In genomic region chr19:16436335-16437169, GRCm38 (mm10) we compare ENCODE assay signal across 8 mouse cellular contexts. TPM values are rescaled to one million over a fixed set of nuclear protein-coding genes. Genes with fewer than 3 reads are reported as not detected.
DNase-seq lines count a peak whose midpoint lies in the region; ATAC-seq and TF ChIP-seq lines count a peak whose summit lies in the region.

No protein-coding gene starts in this region.

- H3K4me2 ChIP-seq in lung, postnatal 0 days (replicated peaks; ENCODE audit: low read depth, low read length), result peak overlapping the region; percentile 90

- TF ChIP-seq CTCF in lung, postnatal 0 days (IDR thresholded peaks at IDR 0.05), result no peak

- TF ChIP-seq EP300 in lung, postnatal 0 days (IDR thresholded peaks at IDR 0.05), result no peak

- peak; percentile 3; the same call in 1 of the 2 replicates for ATAC-seq in lung, postnatal 0 days

- peaks cover 14% of the 10 kb centered on the region for H3K4me1 ChIP-seq in lung, postnatal 0 days (ENCODE audit: insufficient read depth, low read depth, low read length)

- H3K4me3 ChIP-seq in lung, postnatal 0 days (ENCODE audit: low read depth, low read length), result peak overlapping the region; percentile 43

- WGBS in lung, postnatal 0 days, result 4% methylated on average over 61 of the region's 61 CpGs

- peak overlapping the region; percentile 26; the same call in 1 of the 2 replicates for H3K27ac ChIP-seq in lung, postnatal 0 days (ENCODE audit: low read length)

- no peaks in the 10 kb centered on the region for H3K36me3 ChIP-seq in lung, postnatal 0 days (ENCODE audit: insufficient read depth, low read length)

- H3K9me3 ChIP-seq in lung, postnatal 0 days (ENCODE audit: low read length), result no peaks in the 10 kb centered on the region

- DNase-seq in left cerebral cortex, postnatal 4 days, result peak; percentile 11
- DNase-seq in left cerebral cortex, postnatal 36 days (ENCODE audit: low spot score in 2 of 2), result no peak
- DNase-seq in brain, adult 2 months (ENCODE audit: low read depth, low spot score), result peak; percentile 16
- DNase-seq in gastrocnemius, postnatal 14 days, result peak; percentile 23
- peak; percentile 18 for DNase-seq in kidney, adult 9 months
- no peak for DNase-seq in lung, postnatal 0 days (ENCODE audit: low spot score)
- peak; percentile 52 for DNase-seq in retina, embryonic 14.5 days (ENCODE audit: low spot score)
- no peak for DNase-seq in layer of hippocampus, postnatal 36 days

- H3K27me3 ChIP-seq in lung, postnatal 0 days (replicated peaks; ENCODE audit: insufficient read depth, low read length), result no peaks in the 10 kb centered on the region

- peak overlapping the region; percentile 33 for H3K9ac ChIP-seq in lung, postnatal 0 days (replicated peaks; ENCODE audit: low read depth)

- intact Hi-C loops in left cerebral cortex, postnatal 4 days (cut with DNase I), result loop anchor here (5.0 to 10.0 kb wide), 2 partner anchors 161 to 382 kb away; no protein-coding TSS in a partner anchor
- intact Hi-C loops in left cerebral cortex, postnatal 36 days (cut with DNase I), result loop anchor here (5.0 kb wide), 1 partner anchor 161 kb away; no protein-coding TSS in a partner anchor
- intact Hi-C loops in gastrocnemius, postnatal 14 days (cut with DNase I; ENCODE audit: low total_unique reads), result loop anchor here (5.0 kb wide), 1 partner anchor 161 kb away; no protein-coding TSS in a partner anchor

RNA-seq across cellular contexts. Expression of gene Gna14, which starts 1.0 kb away (rescaled TPM):
- under 1 TPM; 0.36 to 0.68 TPM for total RNA-seq in left cerebral cortex, postnatal 4 days (2021)
- total RNA-seq in left cerebral cortex, postnatal 36 days (2021), result under 1 TPM; 0.16 to 0.30 TPM
- 1 to 10 TPM in 1 of 2 experiments, under 1 TPM in 1; 0.55 to 1.0 TPM for total RNA-seq in gastrocnemius, postnatal 14 days (2021)
- polyA plus RNA-seq in lung, postnatal 0 days (2015; fragmentation: Nextera tagmentation; extraction: Ambion mirVana), result 14.9 and 15.6 TPM in 2 replicates
- total RNA-seq in layer of hippocampus, postnatal 36 days (2021), result 1 to 10 TPM; 1.3 to 2.4 TPM

Comparison
In these comparisons a context has a peak if more than half of its experiments do, and no peak if none do; other contexts are left out.
1. DNase-seq: peak in left cerebral cortex, postnatal 4 days (single experiment), brain, adult 2 months (single experiment), gastrocnemius, postnatal 14 days (single experiment), kidney, adult 9 months (single experiment) and retina, embryonic 14.5 days (single experiment); none in left cerebral cortex, postnatal 36 days (0 of 2), lung, postnatal 0 days (single experiment) and layer of hippocampus, postnatal 36 days (0 of 2).